Comparison of ENCODE assay signal across 29 mouse cellular contexts in the genomic region with DNA sequence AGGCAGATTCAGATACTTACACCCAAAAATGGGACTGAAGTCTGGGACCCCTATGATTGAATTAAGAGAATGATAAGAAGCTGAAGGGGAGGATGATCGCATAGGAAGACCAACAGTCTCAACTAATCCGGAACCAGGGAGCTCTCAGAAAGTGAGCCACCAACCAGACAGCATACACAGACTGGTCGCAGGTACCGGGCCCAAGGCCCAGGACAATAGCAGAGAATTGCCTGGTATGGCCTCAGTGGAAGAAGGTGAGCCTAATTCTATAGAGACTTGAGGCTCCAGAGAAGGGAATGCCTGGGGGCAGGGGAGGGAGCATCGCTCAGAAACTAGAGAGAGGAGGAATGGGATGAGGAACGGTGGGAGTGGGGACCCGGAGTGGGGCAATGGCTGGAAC.
A peak's percentile ranks its signal among the peaks of the same experiment; 100 is the strongest.
DNase-seq lines count a peak whose midpoint lies in the region; ATAC-seq lines count a peak whose summit lies in the region.
"Had no signal": no experiment of that assay in that cellular context is flagged by ENCODE, and none has a peak within 500 bp of the region (broad histone marks: within the 10 kb centered on the region; RNA-seq: fewer than 3 reads in every experiment).

No protein-coding gene starts in this region.

- H3K27me3 ChIP-seq in midbrain, embryonic 11.5 days (ENCODE audit: control insufficient read depth, insufficient read depth, low read length) = no peaks in the 10 kb centered on the region
- H3K27me3 ChIP-seq in midbrain, embryonic 13.5 days = no peaks in the 10 kb centered on the region
- H3K27me3 ChIP-seq: embryonic facial prominence, embryonic 13.5 days; forebrain, embryonic 13.5 days; heart, embryonic 12.5 days; heart, embryonic 15.5 days had no signal

- H3K9ac ChIP-seq in midbrain, embryonic 11.5 days (ENCODE audit: low read length) = no peak overlapping the region
- H3K9ac ChIP-seq in midbrain, embryonic 13.5 days (replicated peaks) = no peak overlapping the region
- H3K9ac ChIP-seq: embryonic facial prominence, embryonic 13.5 days; forebrain, embryonic 13.5 days; heart, embryonic 12.5 days; heart, embryonic 15.5 days; hindbrain, embryonic 14.5 days had no signal

- peak; percentile 59; the same call in 1 of the 2 replicates for ATAC-seq in cerebellum, adult (ENCODE audit: insufficient number of reproducible peaks, low FRiP score, low TSS enrichment)
- 0 out of 2 replicates have a peak, but pooled peaks have one; percentile 42 for ATAC-seq in midbrain, embryonic 11.5 days (ENCODE audit: low FRiP score)
- no peak for ATAC-seq in midbrain, embryonic 13.5 days
- ATAC-seq in erythroid progenitor cell, adult 5-6 weeks (replicated peaks; ENCODE audit: low FRiP score, poor library complexity, severe bottlenecking) = no peak
- ATAC-seq: activated CD4-positive, CD25-positive, alpha-beta regulatory T cell, adult 4 months; forebrain, embryonic 13.5 days; forebrain, embryonic 16.5 days; hindbrain, postnatal 0 days; inflammation-experienced regulatory T-cells, adult 6 months; intestine, embryonic 16.5 days had no signal

- no peak for DNase-seq in cerebellum, postnatal 4 days (ENCODE audit: low spot score in 2 of 2)
- DNase-seq in midbrain, embryonic 11.5 days (ENCODE audit: low spot score, missing footprints) = no peak
- peak; percentile 20 for DNase-seq in cerebellum, adult 9-11 months
- DNase-seq in urinary bladder, postnatal 25 days (ENCODE audit: low spot score) = no peak
- no peak for DNase-seq in ovary, postnatal 10 days (ENCODE audit: low spot score)
- DNase-seq: adrenal gland, adult 8-10 months; adrenal gland, postnatal 25 days; gastrocnemius, adult 2 months; gastrocnemius, postnatal 14 days; heart, adult 18-20 months; heart, postnatal 10 days; heart, postnatal 36 days; kidney, adult 18-20 months had no signal

- no peak overlapping the region for H3K4me2 ChIP-seq in midbrain, embryonic 11.5 days
- H3K4me2 ChIP-seq in midbrain, embryonic 13.5 days (replicated peaks) = no peak overlapping the region
- H3K4me2 ChIP-seq: embryonic facial prominence, embryonic 13.5 days; forebrain, embryonic 13.5 days; heart, embryonic 12.5 days; heart, embryonic 15.5 days; hindbrain, embryonic 14.5 days had no signal

- H3K27ac ChIP-seq in midbrain, embryonic 11.5 days (ENCODE audit: low read depth, low read length) = no peak overlapping the region
- H3K27ac ChIP-seq in midbrain, embryonic 13.5 days = no peak overlapping the region
- H3K27ac ChIP-seq: embryonic facial prominence, embryonic 10.5 days; embryonic facial prominence, embryonic 13.5 days; forebrain, embryonic 10.5 days; forebrain, embryonic 13.5 days; gastrocnemius, adult 2 months; heart, embryonic 15.5 days; hindbrain, embryonic 14.5 days; hindbrain, postnatal 0 days had no signal

- no peaks in the 10 kb centered on the region for H3K9me3 ChIP-seq in midbrain, embryonic 11.5 days (ENCODE audit: control insufficient read depth, low read length)
- no peaks in the 10 kb centered on the region for H3K9me3 ChIP-seq in midbrain, embryonic 13.5 days
- H3K9me3 ChIP-seq: embryonic facial prominence, embryonic 10.5 days; embryonic facial prominence, embryonic 13.5 days; forebrain, embryonic 13.5 days; heart, embryonic 15.5 days had no signal

- WGBS in midbrain, embryonic 11.5 days = 86% methylated on average over 7 of the region's 7 CpGs
- WGBS in midbrain, embryonic 13.5 days = 88% methylated on average over 7 of the region's 7 CpGs

- H3K36me3 ChIP-seq in midbrain, embryonic 11.5 days (ENCODE audit: control insufficient read depth, insufficient read depth, low read length) = no peaks in the 10 kb centered on the region
- H3K36me3 ChIP-seq in midbrain, embryonic 13.5 days = no peaks in the 10 kb centered on the region
- H3K36me3 ChIP-seq: embryonic facial prominence, embryonic 10.5 days; embryonic facial prominence, embryonic 13.5 days; forebrain, embryonic 10.5 days; heart, embryonic 12.5 days; heart, embryonic 15.5 days had no signal

- no peaks in the 10 kb centered on the region for H3K4me1 ChIP-seq in midbrain, embryonic 11.5 days (ENCODE audit: control insufficient read depth, insufficient read depth, low read length)
- no peaks in the 10 kb centered on the region for H3K4me1 ChIP-seq in midbrain, embryonic 13.5 days (replicated peaks)
- H3K4me1 ChIP-seq: embryonic facial prominence, embryonic 10.5 days; embryonic facial prominence, embryonic 13.5 days; forebrain, embryonic 10.5 days; forebrain, embryonic 13.5 days; heart, embryonic 12.5 days; heart, embryonic 15.5 days had no signal

- H3K4me3 ChIP-seq in midbrain, embryonic 11.5 days (ENCODE audit: low read depth, low read length) = no peak overlapping the region
- H3K4me3 ChIP-seq in midbrain, embryonic 13.5 days (replicated peaks) = no peak overlapping the region
- H3K4me3 ChIP-seq: embryonic facial prominence, embryonic 10.5 days; embryonic facial prominence, embryonic 13.5 days; erythroblast, embryonic 14.5 days; forebrain, embryonic 10.5 days; forebrain, embryonic 13.5 days; gastrocnemius, adult 2 months; heart, embryonic 12.5 days; heart, embryonic 15.5 days had no signal

Comparison
In these comparisons a context has a peak if more than half of its experiments do, and no peak if none do; other contexts are left out.
1. ATAC-seq: peak in cerebellum, adult (single experiment) and midbrain, embryonic 11.5 days (single experiment); none in midbrain, embryonic 13.5 days (single experiment) and erythroid progenitor cell, adult 5-6 weeks (single experiment).